Mouse (Mus musculus) adrenal gland, adult 2 months (tissue): Measurements from ENCODE around the gene Bcar1. TPM values are rescaled to one million over a fixed set of nuclear protein-coding genes. Genes with fewer than 3 reads are reported as not detected.

ENCODE experiments used
- DNase-seq: peaks from one replicate; pipeline ENCODE4 v3.0.0; 2021
- long read RNA-seq: library from polyadenylated mRNA; stranded (forward); transcript quantifications from one replicate; pipeline ENCODE4 v2.0.0, GENCODE M21; 2021
- polyA plus RNA-seq: library from polyadenylated mRNA; depleted of rRNA; stranded (reverse); fragments of >200 nt; gene quantifications from 2 replicates; pipeline ENCODE4 v1.2.3, GENCODE M21; 2012; rRNA removed
- total RNA-seq, 2 experiments: library from RNA; stranded (reverse); gene quantifications; 2 replicates each; pipeline ENCODE4 v1.2.3; 2021

The Bcar1 gene
- total RNA-seq, result 10 to 100 TPM; 76.9 to 91.2 TPM
- 204 and 210 TPM in 2 replicates for polyA plus RNA-seq
- long read RNA-seq, transcript Bcar1-201 (7 exons, 3,142 nt), result major isoform, 50 of 124 reads
- long read RNA-seq, transcript Bcar1-203 (7 exons, 3,116 nt), result minor isoform, 32 of 124 reads
- long read RNA-seq, partial matches to known transcripts, result 36 of 124 reads
- long read RNA-seq, other reads (novel, unspliced or antisense), result 6 of 124 reads

- DNase-seq, result peak; percentile 88
Measured at GRCm38 (mm10) chr8:111743792-111744696, at the start of gene Bcar1. TSS of gene Bcar1 (minus strand) at chr8:111743809.

- DNase-seq, result no peak
Measured at GRCm38 (mm10) chr8:111789639-111790038, 46.0 kb upstream of the Bcar1 start.

GRCm38 (mm10) chr8:111789200-111789599 is 45.6 kb upstream of the Bcar1 start:
- no peak for DNase-seq

- DNase-seq, result no peak
Measured at GRCm38 (mm10) chr8:111788497-111788896, 44.9 kb upstream of the Bcar1 start.

- DNase-seq, result peak; percentile 36
Measured at GRCm38 (mm10) chr8:111788085-111788484, 44.5 kb upstream of the Bcar1 start.

- DNase-seq, result peak; percentile 77
Measured at GRCm38 (mm10) chr8:111787683-111788082, 44.1 kb upstream of the Bcar1 start.

- DNase-seq, result peak; percentile 27
Measured at GRCm38 (mm10) chr8:111786701-111787588, 43.3 kb upstream of the Bcar1 start.

- DNase-seq, result peak; percentile 31
Measured at GRCm38 (mm10) chr8:111786116-111786515, 42.5 kb upstream of the Bcar1 start.

- DNase-seq, result peak; percentile 57
Measured at GRCm38 (mm10) chr8:111782671-111783394, 39.2 kb upstream of the Bcar1 start.

GRCm38 (mm10) chr8:111782161-111782560 is 38.6 kb upstream of the Bcar1 start:
- DNase-seq, result peak; percentile 13

GRCm38 (mm10) chr8:111780697-111781424 is 37.3 kb upstream of the Bcar1 start:
- peak; percentile 21 for DNase-seq

- peak; percentile 91 for DNase-seq
Measured at GRCm38 (mm10) chr8:111779690-111780089, 36.1 kb upstream of the Bcar1 start.

GRCm38 (mm10) chr8:111778801-111779200 is 35.2 kb upstream of the Bcar1 start:
- peak; percentile 76 for DNase-seq

- DNase-seq, result no peak
Measured at GRCm38 (mm10) chr8:111776492-111776891, 32.9 kb upstream of the Bcar1 start.

- peak; percentile 43 for DNase-seq
Measured at GRCm38 (mm10) chr8:111775766-111776165, 32.2 kb upstream of the Bcar1 start.

GRCm38 (mm10) chr8:111773476-111773875 is 29.9 kb upstream of the Bcar1 start:
- peak; percentile 37 for DNase-seq

GRCm38 (mm10) chr8:111773057-111773456 is 29.4 kb upstream of the Bcar1 start:
- peak; percentile 33 for DNase-seq

- DNase-seq, result peak; percentile 73
Measured at GRCm38 (mm10) chr8:111772083-111772482, 28.5 kb upstream of the Bcar1 start.

- DNase-seq, result no peak
Measured at GRCm38 (mm10) chr8:111771625-111772020, 28.0 kb upstream of the Bcar1 start.

GRCm38 (mm10) chr8:111770958-111771624 is 27.5 kb upstream of the Bcar1 start:
- no peak for DNase-seq
